Mouse (Mus musculus): ENCODE results near the gene Rnf185. TPM values are rescaled to one million over a fixed set of nuclear protein-coding genes. Genes with fewer than 3 reads are reported as not detected.

The Rnf185 gene
- polyA plus RNA-seq, 1 experiment from 2014 or later = 41.1 TPM

- peak overlapping the region; percentile 89 for H3K27ac ChIP-seq (replicated peaks)
- H3K4me1 ChIP-seq (replicated peaks) = peaks cover 71% of the 10 kb centered on the region
- under 1% methylated on average over 27 of the region's 27 CpGs for WGBS
- peak; percentile 96 for ATAC-seq (ENCODE audit: low FRiP score, low read depth)
- peak overlapping the region; percentile 78 for H3K9ac ChIP-seq
- H3K4me2 ChIP-seq = peak overlapping the region; percentile 73
- H3K9me3 ChIP-seq = no peaks in the 10 kb centered on the region
- no peaks in the 10 kb centered on the region for H3K36me3 ChIP-seq
- no peaks in the 10 kb centered on the region for H3K27me3 ChIP-seq
- peak overlapping the region; percentile 58 for H3K4me3 ChIP-seq
Measured at GRCm38 (mm10) chr11:3370928-3371598, 81.1 kb downstream of the Rnf185 start.

GRCm38 (mm10) chr11:3370162-3370561 is 82.0 kb downstream of the Rnf185 start:
- Histone ChIP-seq H3K27ac (replicated peaks) (peak overlapping the region; percentile 89; the same call in 1 of the 2 replicates), H3K4me2 (peak overlapping the region; percentile 73), H3K9me3 (no peaks in the 10 kb centered on the region), H3K4me3 (peak overlapping the region; percentile 58), H3K27me3 (no peaks in the 10 kb centered on the region), H3K36me3 (no peaks in the 10 kb centered on the region), H3K4me1 (replicated peaks) (peaks cover 71% of the 10 kb centered on the region), H3K9ac (peak overlapping the region; percentile 78)
- ATAC-seq (ENCODE audit: low FRiP score, low read depth) = no peak
- 68% methylated on average over 2 of the region's 2 CpGs for WGBS

GRCm38 (mm10) chr11:3369449-3369848 is 82.7 kb downstream of the Rnf185 start:
- 77% methylated on average over 5 of the region's 5 CpGs for WGBS
- H3K9ac ChIP-seq = peak overlapping the region; percentile 78; the same call in 1 of the 2 replicates
- peak overlapping the region; percentile 58 for H3K4me3 ChIP-seq

GRCm38 (mm10) chr11:3368983-3369382 is 83.2 kb downstream of the Rnf185 start:
- ATAC-seq (ENCODE audit: low FRiP score, low read depth) = no peak
- no peak overlapping the region for H3K4me3 ChIP-seq
- H3K36me3 ChIP-seq = no peaks in the 10 kb centered on the region
- H3K9ac ChIP-seq = peak overlapping the region; percentile 11; the same call in 1 of the 2 replicates
- H3K4me1 ChIP-seq (replicated peaks) = peaks cover 63% of the 10 kb centered on the region
- H3K9me3 ChIP-seq = no peaks in the 10 kb centered on the region
- H3K27ac ChIP-seq (replicated peaks) = no peak overlapping the region
- no peaks in the 10 kb centered on the region for H3K27me3 ChIP-seq
- WGBS = 72% methylated on average over 7 of the region's 7 CpGs
- H3K4me2 ChIP-seq = peak overlapping the region; percentile 73

More at GRCm38 (mm10) chr11:3369449-3369848, 82.7 kb downstream of the Rnf185 start:
- no peaks in the 10 kb centered on the region for H3K9me3 ChIP-seq
- H3K36me3 ChIP-seq = no peaks in the 10 kb centered on the region
- peaks cover 67% of the 10 kb centered on the region for H3K4me1 ChIP-seq (replicated peaks)
- no peaks in the 10 kb centered on the region for H3K27me3 ChIP-seq
- no peak overlapping the region for H3K27ac ChIP-seq (replicated peaks)
- no peak for ATAC-seq (ENCODE audit: low FRiP score, low read depth)
- peak overlapping the region; percentile 73 for H3K4me2 ChIP-seq

- no peaks in the 10 kb centered on the region for H3K9me3 ChIP-seq
- 83% methylated on average over 7 of the region's 7 CpGs for WGBS
Measured at GRCm38 (mm10) chr11:3366411-3366810, 85.8 kb downstream of the Rnf185 start.

More at GRCm38 (mm10) chr11:3366411-3366810, 85.8 kb downstream of the Rnf185 start:
- H3K36me3 ChIP-seq = no peaks in the 10 kb centered on the region
- H3K4me3 ChIP-seq = no peak overlapping the region
- no peak overlapping the region for H3K9ac ChIP-seq
- no peak overlapping the region for H3K27ac ChIP-seq (replicated peaks)
- no peak for ATAC-seq (ENCODE audit: low FRiP score, low read depth)
- peaks cover 47% of the 10 kb centered on the region for H3K4me1 ChIP-seq (replicated peaks)
- H3K27me3 ChIP-seq = no peaks in the 10 kb centered on the region
- H3K4me2 ChIP-seq = no peak overlapping the region

Other genes starting within 250 kb of the Rnf185 start
- 53.5 and 58.9 TPM in 2 replicates for gene Eif4enif1, start 250.0 kb downstream of the Rnf185 start, polyA plus RNA-seq (2015; fragmentation: Nextera tagmentation; extraction: Ambion mirVana)
- 205 and 207 TPM in 2 replicates for gene Drg1, start 185.9 kb downstream of the Rnf185 start, polyA plus RNA-seq (2015; fragmentation: Nextera tagmentation; extraction: Ambion mirVana)
- gene Patz1, start 163.5 kb downstream of the Rnf185 start, polyA plus RNA-seq (2015; fragmentation: Nextera tagmentation; extraction: Ambion mirVana) = 51.9 and 54.3 TPM in 2 replicates
- gene Pik3ip1, start 122.0 kb downstream of the Rnf185 start, polyA plus RNA-seq (2015; fragmentation: Nextera tagmentation; extraction: Ambion mirVana) = 26.1 and 26.3 TPM in 2 replicates
- gene Limk2, start 43.2 kb downstream of the Rnf185 start, polyA plus RNA-seq (2015; fragmentation: Nextera tagmentation; extraction: Ambion mirVana) = 148 and 158 TPM in 2 replicates
- gene Pla2g3, start 35.9 kb upstream of the Rnf185 start, polyA plus RNA-seq (2015; fragmentation: Nextera tagmentation; extraction: Ambion mirVana) = 1.6 and 2.0 TPM in 2 replicates
- 9.3 and 9.8 TPM in 2 replicates for gene Inpp5j, start 52.5 kb upstream of the Rnf185 start, polyA plus RNA-seq (2015; fragmentation: Nextera tagmentation; extraction: Ambion mirVana)
- gene Selenom, start 62.3 kb upstream of the Rnf185 start, polyA plus RNA-seq (2015; fragmentation: Nextera tagmentation; extraction: Ambion mirVana) = 136 and 139 TPM in 2 replicates
- gene Smtn, start 88.2 kb upstream of the Rnf185 start, polyA plus RNA-seq (2015; fragmentation: Nextera tagmentation; extraction: Ambion mirVana) = 18.5 and 19.5 TPM in 2 replicates
- 32.1 and 33.5 TPM in 2 replicates for gene Morc2a, start 196.8 kb upstream of the Rnf185 start, polyA plus RNA-seq (2015; fragmentation: Nextera tagmentation; extraction: Ambion mirVana)